Mouse (Mus musculus): ENCODE results near the gene Xpo6.

DNA sequence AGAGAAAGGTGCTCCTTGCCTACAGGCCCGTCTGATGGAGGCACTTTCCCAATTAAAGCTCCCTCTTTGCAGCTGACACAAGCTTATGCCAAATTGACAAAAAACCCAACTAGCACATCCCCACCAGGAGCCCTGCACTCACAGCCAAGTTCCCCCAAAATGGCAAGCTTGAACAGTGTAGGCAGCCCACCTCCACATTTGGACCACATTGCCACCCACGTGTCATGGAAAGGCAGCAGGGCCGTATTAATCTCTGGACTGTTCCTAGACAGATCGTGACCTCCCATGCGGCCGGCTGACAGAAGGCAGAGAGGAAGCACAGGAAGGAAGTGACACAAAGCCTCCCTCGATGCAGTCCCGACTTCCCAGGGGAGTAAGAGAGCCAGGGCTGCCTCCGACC lies 125.2 kb downstream of the Xpo6 start:
- TF ChIP-seq POLR2A (IDR thresholded peaks at IDR 0.05; ENCODE audit: borderline replicate concordance, insufficient read depth, low read length) (no peak), CTCF (IDR thresholded peaks at IDR 0.05; ENCODE audit: borderline replicate concordance, insufficient read depth, low read depth, low read length) (no peak)
